Mouse (Mus musculus): ENCODE measurements around the gene Ubr1. TPM values are rescaled to one million over a fixed set of nuclear protein-coding genes. Genes with fewer than 3 reads are reported as not detected.
"Not testable (repeated sequence)": the region's sequence is repeated elsewhere in the genome, so short reads cannot be mapped to it uniquely, and the experiment has no call there.

Ubr1 gene
- polyA plus RNA-seq, 1 experiment = 21.0 TPM

- peak in 1 of 2 experiments; percentile 60 for DNase-seq (ENCODE audit: extremely low spot score in 1 of 2, low spot score in 1 of 2)
Observed at GRCm38 (mm10) chr2:120976990-120977925, 6.7 kb upstream of the Ubr1 start, which contains the start of gene Tmem62. Gene Tmem62, plus strand, starts transcription at chr2:120977017.

DNA sequence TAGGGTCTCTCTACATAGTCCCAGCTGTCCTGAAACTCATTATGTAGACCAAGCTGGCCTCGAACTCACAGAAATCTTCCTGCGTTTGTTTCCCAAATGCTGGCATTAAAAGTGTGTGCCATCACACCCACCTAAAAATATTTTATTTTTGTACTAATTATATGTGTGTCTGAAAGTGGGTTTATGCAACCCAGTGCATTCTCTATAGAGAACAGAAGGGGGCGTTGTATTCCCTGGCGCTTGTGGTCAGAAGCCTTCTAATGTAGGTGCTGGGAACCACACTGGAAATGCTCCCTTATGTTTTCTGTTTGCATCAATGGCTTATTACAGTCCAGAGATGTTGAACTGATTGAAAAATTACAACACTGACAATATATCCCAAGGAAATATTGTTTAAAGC lies 5.8 kb upstream of the Ubr1 start:
- DNase-seq (ENCODE audit: extremely low spot score in 1 of 2, low spot score in 1 of 2) = no peak

DNA sequence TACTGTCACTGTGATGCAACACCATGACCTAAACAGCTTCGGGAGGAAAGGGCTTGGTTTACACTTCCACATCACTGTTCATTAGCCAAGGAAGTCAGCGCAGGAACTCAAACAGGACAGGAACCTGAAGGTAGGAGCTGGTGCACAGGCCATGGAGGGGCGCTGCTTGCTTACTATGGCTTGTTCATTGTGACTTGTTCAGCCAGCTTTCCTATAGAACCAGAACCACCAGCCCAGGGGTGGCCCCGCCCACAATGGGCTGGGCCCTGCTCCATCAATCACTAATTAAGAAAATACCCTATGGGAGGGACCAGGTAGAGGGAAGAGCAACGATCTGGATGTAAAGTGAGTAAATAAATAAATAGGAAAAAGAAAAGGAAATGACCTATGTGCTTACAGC lies 2.4 kb upstream of the Ubr1 start:
- no peak for DNase-seq (ENCODE audit: extremely low spot score in 1 of 2, low spot score in 1 of 2)

DNA sequence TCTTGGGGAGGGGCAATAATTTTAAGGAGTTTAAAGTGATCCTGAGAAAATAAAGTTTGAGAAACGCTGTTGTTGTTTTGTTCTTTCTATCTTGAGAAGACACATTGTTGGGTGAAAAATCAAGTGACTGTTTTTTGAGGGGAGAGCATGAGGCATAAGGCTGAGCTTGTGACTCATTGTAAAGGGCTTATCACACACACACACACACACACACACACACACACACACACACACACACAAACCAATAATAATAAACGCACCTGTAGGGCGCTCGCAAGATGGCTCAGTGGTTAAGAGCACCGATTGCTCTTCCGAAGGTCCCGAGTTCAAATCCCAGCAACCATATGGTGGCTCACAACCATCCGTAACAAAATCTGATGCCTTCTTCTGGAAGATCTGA lies 1.7 kb upstream of the Ubr1 start:
- not testable (repeated sequence) for DNase-seq (ENCODE audit: extremely low spot score in 1 of 2, low spot score in 1 of 2)

DNA sequence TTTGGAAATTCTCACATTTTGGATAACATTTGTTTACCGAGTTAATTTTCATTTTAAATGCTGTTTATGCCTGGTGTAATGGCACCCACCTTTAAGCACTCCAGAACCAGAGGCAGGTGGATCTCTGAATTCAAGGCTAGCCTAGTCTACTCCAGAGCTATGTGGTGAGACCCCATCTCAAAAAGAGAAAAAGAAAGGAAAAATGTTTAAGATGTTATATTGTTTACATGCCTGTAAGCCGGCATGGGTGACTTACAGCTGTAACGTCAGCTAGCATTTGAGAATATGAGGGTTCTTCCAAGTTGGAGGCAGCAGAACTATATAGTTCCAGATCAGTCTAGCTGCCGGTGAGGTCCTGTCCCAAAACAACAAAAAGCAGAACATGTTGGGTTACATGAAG lies 1.3 kb upstream of the Ubr1 start:
- DNase-seq (ENCODE audit: extremely low spot score in 1 of 2, low spot score in 1 of 2) = no peak

DNA sequence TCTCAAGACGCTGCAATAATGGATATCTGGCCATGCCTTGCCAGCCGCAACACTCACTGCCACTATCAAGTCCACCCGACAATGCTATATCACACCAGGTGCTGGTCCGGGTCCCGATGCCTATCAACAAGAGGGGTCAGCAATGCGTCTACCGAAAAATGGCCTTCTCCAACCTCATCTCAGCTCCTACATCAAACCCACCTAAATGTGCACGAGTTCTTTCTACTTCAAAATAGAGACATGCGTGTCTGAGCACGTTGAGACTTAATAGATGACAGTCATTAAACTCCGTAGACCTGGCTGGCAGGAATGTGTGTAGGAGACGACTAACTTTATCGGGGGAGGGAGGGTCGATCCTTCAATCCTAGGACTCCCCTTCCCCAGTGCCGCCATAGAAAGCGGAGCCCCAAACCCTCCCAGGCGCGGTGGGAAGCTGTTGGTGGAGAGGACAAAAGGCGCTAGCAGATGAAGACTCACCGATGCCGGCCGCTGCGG lies 423 bp downstream of the Ubr1 start:
- peak in 1 of 2 experiments; percentile 26 for DNase-seq (ENCODE audit: extremely low spot score in 1 of 2, low spot score in 1 of 2)

GRCm38 (mm10) chr2:120965486-120965885 lies 5.0 kb downstream of the Ubr1 start:
- no peak for DNase-seq (ENCODE audit: extremely low spot score in 1 of 2, low spot score in 1 of 2)

- DNase-seq (ENCODE audit: extremely low spot score in 1 of 2, low spot score in 1 of 2) = no peak
Observed at GRCm38 (mm10) chr2:120963110-120963509, 7.4 kb downstream of the Ubr1 start.

DNA sequence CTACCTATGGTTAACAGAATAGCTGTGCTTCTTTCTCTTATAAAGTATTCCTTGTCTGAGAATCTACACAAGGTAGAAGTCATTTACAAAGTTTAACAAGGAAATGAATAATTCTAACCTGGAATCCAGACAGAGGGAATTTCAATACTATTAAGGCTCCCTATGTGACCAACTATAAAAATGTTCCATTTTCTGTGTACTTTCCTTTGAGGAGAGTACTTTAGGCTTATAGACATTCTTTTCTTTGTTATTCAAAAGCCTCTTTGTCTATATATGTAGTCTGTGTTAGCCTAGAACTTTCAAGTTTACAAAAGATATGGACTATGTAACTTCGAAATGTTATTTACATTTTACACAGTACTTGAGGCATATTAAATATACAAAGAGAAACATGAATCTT lies 10.3 kb downstream of the Ubr1 start:
- DNase-seq (ENCODE audit: extremely low spot score in 1 of 2, low spot score in 1 of 2) = no peak

DNA sequence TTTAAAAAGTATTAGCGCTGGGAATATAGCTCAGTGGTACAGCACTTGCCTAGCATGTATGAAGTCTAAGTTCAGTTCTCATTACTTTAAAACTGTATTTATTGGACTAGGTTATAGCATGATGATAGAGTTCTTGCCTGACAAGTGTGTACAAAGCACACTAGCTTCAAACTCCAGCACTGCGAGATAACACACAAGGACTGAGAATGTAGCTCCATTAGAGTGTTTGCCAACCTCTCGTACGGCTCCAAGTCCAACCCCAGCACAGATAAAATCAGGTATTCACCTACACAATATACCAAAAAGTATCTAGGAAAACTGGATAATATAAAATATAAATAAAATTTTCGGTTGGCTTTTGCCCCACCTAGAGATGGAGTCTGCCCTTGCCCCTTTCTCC lies 10.7 kb downstream of the Ubr1 start:
- DNase-seq (ENCODE audit: extremely low spot score in 1 of 2, low spot score in 1 of 2) = no peak

- no peak for DNase-seq (ENCODE audit: extremely low spot score in 1 of 2, low spot score in 1 of 2)
Observed at GRCm38 (mm10) chr2:120959363-120959762, 11.2 kb downstream of the Ubr1 start.

DNA sequence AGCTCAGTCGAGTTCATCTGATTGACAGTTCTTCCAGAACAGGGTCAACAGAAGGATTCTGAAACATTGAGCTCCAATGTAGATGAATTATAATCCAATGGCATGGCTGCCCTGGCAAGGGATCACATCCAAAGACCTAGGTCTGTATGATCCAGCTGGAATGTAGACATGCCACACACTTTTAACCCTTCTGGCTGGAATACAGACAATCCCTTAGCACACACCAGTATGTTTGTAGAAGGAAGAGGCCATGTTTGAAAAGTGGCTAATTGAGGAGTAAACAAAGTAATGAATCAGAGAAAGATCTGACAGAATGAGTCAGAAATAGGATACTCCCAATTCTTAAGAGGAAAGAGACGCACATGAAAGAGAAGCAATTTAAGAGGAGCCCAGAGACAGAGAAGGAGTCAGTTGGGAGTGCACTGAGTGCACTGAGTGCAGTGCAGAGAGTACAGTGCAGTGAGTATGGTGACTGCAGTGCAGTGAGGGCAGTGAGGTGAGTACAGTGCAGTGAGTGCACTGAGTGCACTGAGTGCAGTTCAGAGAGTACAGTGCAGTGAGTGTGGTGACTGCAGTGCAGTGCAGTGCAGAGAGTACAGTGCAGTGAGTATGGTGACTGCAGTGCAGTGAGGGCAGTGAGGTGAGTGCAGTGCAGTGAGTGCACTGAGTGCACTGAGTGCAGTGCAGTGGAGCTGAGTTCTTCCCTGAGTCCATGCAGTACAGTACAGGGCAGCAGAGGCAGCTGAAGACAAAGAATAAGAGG lies 18.2 kb downstream of the Ubr1 start:
- DNase-seq (ENCODE audit: extremely low spot score in 1 of 2, low spot score in 1 of 2) = no peak

DNA sequence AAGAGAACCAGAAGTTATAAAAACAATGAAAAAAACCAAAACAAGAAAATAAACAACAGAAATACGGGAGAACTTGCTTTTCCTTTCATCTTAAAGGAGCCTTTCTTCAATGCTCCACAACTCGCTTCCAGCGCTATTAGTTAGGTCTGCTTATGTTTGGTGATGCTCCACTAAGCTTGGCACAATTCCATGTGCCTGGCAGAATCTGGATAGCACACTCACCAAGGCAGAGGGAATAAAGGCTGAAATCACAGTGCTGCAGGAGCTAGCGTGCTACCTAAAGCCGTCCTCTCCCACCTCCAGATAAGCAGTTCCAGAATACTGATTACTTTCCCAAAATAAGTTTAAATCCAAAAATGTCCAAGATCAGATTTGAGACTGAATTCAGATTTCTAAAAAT lies 19.3 kb downstream of the Ubr1 start:
- DNase-seq (ENCODE audit: extremely low spot score in 1 of 2, low spot score in 1 of 2) = peak; percentile 46 to 68

GRCm38 (mm10) chr2:120933038-120933437 lies 37.5 kb downstream of the Ubr1 start:
- DNase-seq (ENCODE audit: extremely low spot score in 1 of 2, low spot score in 1 of 2) = no peak

- DNase-seq (ENCODE audit: extremely low spot score in 1 of 2, low spot score in 1 of 2) = no peak
Observed at GRCm38 (mm10) chr2:120909556-120909955, 61.0 kb downstream of the Ubr1 start.

DNA sequence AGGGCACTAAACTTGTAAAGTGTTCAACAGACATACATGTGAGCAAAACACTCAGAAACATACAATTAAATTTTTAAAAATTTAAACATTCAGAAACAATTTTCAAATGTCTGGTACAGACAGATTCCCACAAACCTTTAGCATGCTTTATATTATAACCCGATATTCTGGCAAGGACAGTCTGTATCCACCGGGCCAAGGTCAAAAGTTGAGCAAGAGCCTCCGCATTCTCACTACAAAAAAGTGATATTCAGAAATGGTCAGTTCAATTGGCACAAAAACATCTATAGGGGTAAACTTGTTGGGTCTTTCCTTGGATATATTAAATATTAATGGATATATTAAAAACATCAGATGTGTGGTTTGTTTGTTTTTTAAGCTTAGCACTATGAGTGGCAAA lies 74.2 kb downstream of the Ubr1 start:
- DNase-seq (ENCODE audit: extremely low spot score in 1 of 2, low spot score in 1 of 2) = no peak

DNA sequence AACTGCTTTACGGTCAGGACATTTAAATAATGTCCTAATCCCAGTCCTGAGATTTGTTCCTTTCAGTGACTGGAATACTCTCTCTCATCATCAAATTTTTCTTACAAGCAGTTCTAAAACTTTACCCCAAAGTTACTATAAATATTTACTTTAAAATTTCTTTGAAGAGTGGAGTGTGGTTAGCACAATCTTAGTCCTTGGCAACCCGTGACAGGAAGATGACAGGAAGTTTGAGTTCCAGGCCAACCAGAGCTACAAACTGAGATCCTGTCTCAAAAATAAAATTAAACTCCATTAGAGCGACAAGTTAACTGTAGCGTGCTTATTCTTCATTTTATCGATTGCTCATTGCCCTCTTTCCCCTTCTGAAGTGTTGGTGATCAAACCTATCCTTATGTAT lies 82.9 kb downstream of the Ubr1 start:
- DNase-seq (ENCODE audit: extremely low spot score in 1 of 2, low spot score in 1 of 2) = no peak

DNA sequence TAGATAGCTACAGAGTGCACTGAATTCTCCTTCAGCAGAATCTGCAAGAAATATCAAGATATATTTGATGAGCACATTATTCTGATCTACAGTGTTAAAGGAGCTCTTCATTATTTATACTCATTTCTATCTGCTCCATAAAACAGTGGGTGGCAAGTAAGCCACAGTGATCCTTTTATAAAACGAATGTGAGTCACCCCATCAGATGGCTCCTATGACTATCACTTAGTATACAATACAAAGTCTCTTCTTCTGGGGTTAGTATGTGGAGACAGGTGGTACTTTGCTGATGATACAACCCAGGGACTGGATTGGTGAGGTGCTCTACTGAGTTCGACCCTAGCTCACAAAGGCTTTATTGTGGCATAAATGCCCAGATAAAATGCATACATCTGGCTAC lies 97.3 kb downstream of the Ubr1 start:
- peak in 1 of 2 experiments; percentile 31 for DNase-seq (ENCODE audit: extremely low spot score in 1 of 2, low spot score in 1 of 2)

DNA sequence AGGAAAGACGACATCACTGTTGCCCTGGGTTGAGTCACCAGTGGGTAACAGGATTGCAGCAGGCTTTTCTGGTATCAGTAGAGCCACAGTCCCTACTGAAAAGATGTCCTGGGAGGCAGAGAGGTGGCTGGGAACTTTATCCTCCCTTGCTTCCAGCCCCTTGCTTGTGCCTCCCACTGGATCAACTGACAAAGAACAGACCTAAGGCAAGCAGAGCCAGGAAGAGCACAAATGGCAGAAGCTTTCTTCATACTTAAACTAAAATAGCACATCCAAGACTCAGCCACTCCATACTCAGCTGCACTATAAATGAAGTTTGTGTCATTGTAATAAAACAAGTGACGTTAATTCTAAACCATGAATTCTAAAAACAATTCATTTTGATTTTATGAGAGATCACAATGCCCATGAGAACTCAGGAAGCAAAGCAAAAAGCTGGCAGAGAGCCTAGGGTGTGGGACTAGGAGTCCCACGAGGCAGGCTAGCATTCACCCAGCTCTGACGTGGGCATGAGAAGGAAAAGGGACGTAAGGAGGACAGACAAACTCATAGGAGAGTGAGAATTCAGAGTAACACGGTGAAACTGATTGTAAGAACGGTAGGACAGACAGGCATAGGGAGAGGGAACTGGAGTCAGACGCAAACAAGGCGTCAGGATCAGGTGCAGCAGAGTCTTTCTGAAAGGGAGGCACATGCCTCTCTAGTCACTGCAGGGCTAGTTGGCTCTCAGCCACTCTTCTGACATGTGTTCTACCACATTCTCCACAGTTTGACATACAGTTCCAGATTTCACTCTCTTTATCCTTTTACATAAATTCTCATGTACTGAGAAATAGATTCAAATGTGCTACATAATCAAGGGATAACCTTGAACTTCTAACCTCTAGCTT lies 98.8 kb downstream of the Ubr1 start:
- DNase-seq (ENCODE audit: extremely low spot score in 1 of 2, low spot score in 1 of 2) = peak in 1 of 2 experiments; percentile 51

- peak; percentile 29 to 80 for DNase-seq (ENCODE audit: extremely low spot score in 1 of 2, low spot score in 1 of 2)
Observed at GRCm38 (mm10) chr2:120867336-120867735, 103.2 kb downstream of the Ubr1 start.
